Mouse (Mus musculus) kidney, adult 2 months (tissue): ENCODE measurements around the gene Ypel2.

ENCODE experiments used
- CTCF ChIP-seq: fragments of 200-500 bp; conservative IDR thresholded peaks from 2 replicates; pipeline ENCODE4 v1.5.1; 2011; ENCODE audit warnings: low read depth, mild to moderate bottlenecking, control low read depth, low read length, moderate library complexity, mixed read lengths; ENCODE audit not compliant: insufficient read depth, insufficient read length
- POLR2A ChIP-seq: fragments of 200-500 bp; IDR thresholded peaks from one replicate; pipeline ENCODE4 v1.6.1; 2011; ENCODE audit warnings: low read depth, low read length, control low read depth

DNA sequence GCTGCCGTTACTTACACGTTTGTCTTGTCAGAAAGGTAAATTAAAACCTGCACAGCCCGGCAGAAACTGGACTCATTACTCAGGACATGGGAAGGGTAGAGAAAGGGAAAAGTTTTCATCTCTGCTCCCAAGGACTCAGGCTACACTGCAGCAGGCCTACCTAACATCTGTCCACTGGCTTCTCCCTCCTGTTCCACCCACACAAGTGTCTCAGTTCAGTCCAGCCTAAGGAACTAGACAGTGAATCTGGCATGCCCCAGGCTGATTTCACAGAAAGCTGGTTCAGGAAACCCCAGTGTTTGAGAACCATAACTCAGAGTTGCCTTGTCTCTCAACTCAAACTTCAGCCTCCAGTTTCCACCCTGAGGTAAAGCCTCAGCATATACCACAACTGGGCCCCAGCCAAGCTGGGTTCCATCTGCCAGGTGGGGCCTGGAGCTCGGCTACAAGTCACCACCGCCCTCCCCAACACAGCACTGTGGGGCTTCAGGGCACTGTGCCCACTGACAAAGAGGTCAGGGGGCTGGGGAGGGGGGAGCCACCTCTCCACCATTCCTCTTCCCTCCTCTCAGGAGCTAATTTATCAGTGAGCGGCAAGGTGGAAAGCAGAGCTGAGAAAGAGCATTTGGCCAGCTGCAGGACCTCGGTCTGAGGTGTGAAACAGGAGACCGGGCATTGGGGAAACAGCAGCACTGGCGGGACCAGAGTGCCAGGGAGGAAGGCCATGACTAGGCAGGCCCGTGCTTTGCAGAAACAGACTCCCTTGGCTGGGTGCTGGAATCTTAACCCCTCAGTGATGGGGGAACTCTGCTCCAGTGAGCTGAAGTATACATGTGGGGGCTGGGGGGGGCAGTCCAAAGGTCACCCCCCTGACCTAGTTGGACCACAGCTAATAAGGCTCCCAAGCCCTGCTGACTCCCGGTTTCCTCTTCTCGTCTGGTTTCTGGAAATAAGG, 34.5 kb downstream of the Ypel2 start:
- TF ChIP-seq POLR2A (no peak), CTCF (no peak)
